Mouse (Mus musculus): ENCODE data around the gene Fcrl5. TPM values are rescaled to one million over a fixed set of nuclear protein-coding genes. Genes with fewer than 3 reads are reported as not detected.

The Fcrl5 gene
- total and polyA plus RNA-seq, 3 experiments = 0.14 TPM; not detected in 1

DNA sequence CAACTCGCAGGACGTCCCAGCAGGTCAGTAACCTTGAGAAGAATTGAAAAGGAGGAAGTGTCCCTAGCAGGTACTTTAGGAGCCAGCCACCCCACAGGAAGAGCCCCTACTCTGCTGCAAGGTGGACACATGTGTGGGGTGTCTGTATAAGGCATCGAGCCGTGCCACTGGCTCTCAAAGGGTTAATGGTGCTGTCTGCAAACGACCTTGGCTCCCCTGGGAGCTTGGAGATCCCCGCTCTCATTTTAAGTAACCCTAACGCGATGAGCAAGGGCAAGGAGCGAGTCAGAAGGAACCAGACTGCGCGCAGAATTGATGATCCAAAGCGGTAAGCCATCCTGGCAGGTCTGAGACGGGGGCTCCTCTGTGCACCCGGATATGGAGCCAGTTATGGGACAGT lies 114.3 kb downstream of the Fcrl5 start:
- Histone ChIP-seq H3K4me1 (ENCODE audit: control insufficient read depth, insufficient read depth, low read length) (peaks cover 5% of the 10 kb centered on the region), H3K27ac (no peak overlapping the region), H3K9ac (ENCODE audit: low read depth, low read length) (no peak overlapping the region), H3K36me3 (ENCODE audit: control insufficient read depth, insufficient read depth, low read length) (no peaks in the 10 kb centered on the region), H3K4me3 (no peak overlapping the region), H3K79me2 (replicated peaks; ENCODE audit: control insufficient read depth, insufficient read depth, low read length) (no peaks in the 10 kb centered on the region), H3K27me3 (ENCODE audit: control insufficient read depth, insufficient read depth, low read length) (no peaks in the 10 kb centered on the region)
- DNase-seq = no peak
- TF ChIP-seq EP300 (IDR thresholded peaks at IDR 0.05; ENCODE audit: insufficient read depth, low read depth, low read length) = no peak
- TF ChIP-seq CTCF (IDR thresholded peaks at IDR 0.05) = no peak
- TF ChIP-seq POLR2A (IDR thresholded peaks at IDR 0.05; ENCODE audit: insufficient read depth, low read depth, low read length) = no peak
- WGBS = 31% methylated on average over 14 of the region's 14 CpGs
- intact Hi-C loops (cut with DNase I) = loop anchor here (10.0 kb wide), 1 partner anchor 1815 kb away; no protein-coding TSS in a partner anchor

Other genes with a start within 250 kb of the Fcrl5 start
- gene Fcrls, start 172.0 kb upstream of the Fcrl5 start, total RNA-seq (2021) = 1 to 10 TPM; 6.0 to 8.4 TPM
- gene Fcrls, start 172.0 kb upstream of the Fcrl5 start, polyA plus RNA-seq (2012; rRNA removed) = 4.7 and 6.1 TPM in 2 replicates
- gene Cd5l, start 77.9 kb upstream of the Fcrl5 start, total RNA-seq (2021) = 1 to 10 TPM in 1 of 2 experiments, under 1 TPM in 1; 0.18 to 1.3 TPM
- 0.44 and 0.59 TPM in 2 replicates for gene Cd5l, start 77.9 kb upstream of the Fcrl5 start, polyA plus RNA-seq (2012; rRNA removed)
- under 1 TPM in 1 of 2 experiments, not detected in 1; 0.45 TPM for gene Fcrl1, start 59.4 kb upstream of the Fcrl5 start, total RNA-seq (2021)
- 0.41 and 0.78 TPM in 2 replicates for gene Fcrl1, start 59.4 kb upstream of the Fcrl5 start, polyA plus RNA-seq (2012; rRNA removed)
- gene Etv3, start 89.6 kb downstream of the Fcrl5 start, total RNA-seq (2021) = 10 to 100 TPM; 17.7 to 18.5 TPM
- gene Etv3, start 89.6 kb downstream of the Fcrl5 start, polyA plus RNA-seq (2012; rRNA removed) = 9.0 and 12.2 TPM in 2 replicates
- gene Arhgef11, start 181.8 kb downstream of the Fcrl5 start, total RNA-seq (2021) = 10 to 100 TPM; 16.0 to 20.4 TPM
- 19.5 and 31.4 TPM in 2 replicates for gene Arhgef11, start 181.8 kb downstream of the Fcrl5 start, polyA plus RNA-seq (2012; rRNA removed)

Measured in heart, adult 2 months (tissue).